Mouse (Mus musculus) cerebellum, adult 2 months (tissue): ENCODE measurements at regions not wholly inside any gene's neighbourhood (a gene's known extent, or its start where the extent isn't known, plus 50 kb on each side); places are given as distances from the start of the nearest gene placed in this dataset.
A peak's percentile ranks its signal among the peaks of the same experiment; 100 is the strongest.

Experiments used
- CTCF ChIP-seq: fragments of 200-500 bp; IDR thresholded peaks from 2 replicates; pipeline ENCODE4 v1.5.1; 2011; ENCODE audit warnings: low read depth, mild to moderate bottlenecking, control low read depth, low read length, moderate library complexity, borderline replicate concordance; ENCODE audit not compliant: insufficient read depth
- POLR2A ChIP-seq: fragments of 200-500 bp; IDR thresholded peaks from 2 replicates; pipeline ENCODE4 v1.6.1; 2011; ENCODE audit warnings: low read length, control low read depth, borderline replicate concordance; ENCODE audit not compliant: insufficient read depth

GRCm38 (mm10) chr15:88544216-88544615 is 55.9 kb upstream of the Zdhhc25 start:
- TF ChIP-seq CTCF (no peak; the same call in 1 of the 2 replicates), POLR2A (0 out of 2 replicates have a peak, but pooled peaks have one; percentile 15)
